Mouse (Mus musculus): Measurements from ENCODE around the gene Npcd. TPM values are rescaled to one million over a fixed set of nuclear protein-coding genes. Genes with fewer than 3 reads are reported as not detected.

Gene Npcd
- polyA plus RNA-seq, 1 experiment, result not detected

- WGBS, result 53% methylated on average over 4 of the region's 4 CpGs
- H3K27ac ChIP-seq (ENCODE audit: control insufficient read depth, insufficient read depth, low read depth, low read length, poor library complexity), result no peak overlapping the region
These were observed 31.7 kb downstream of the Npcd start for GRCm38 (mm10) chr15:79802304-79802703.

GRCm38 (mm10) chr15:79801646-79802045 is 32.4 kb downstream of the Npcd start:
- no peaks in the 10 kb centered on the region for H3K4me1 ChIP-seq (ENCODE audit: control insufficient read depth, insufficient read depth, low read length)
- H3K4me3 ChIP-seq (replicated peaks; ENCODE audit: control insufficient read depth, low read depth, low read length), result no peak overlapping the region
- H3K27ac ChIP-seq (ENCODE audit: control insufficient read depth, insufficient read depth, low read depth, low read length, poor library complexity), result no peak overlapping the region
- WGBS, result 62% methylated on average over 2 of the region's 2 CpGs
- TF ChIP-seq CTCF (IDR thresholded peaks at IDR 0.05; ENCODE audit: control insufficient read depth, insufficient read depth, low read length), result no peak
- TF ChIP-seq POLR2A (IDR thresholded peaks at IDR 0.05; ENCODE audit: borderline replicate concordance, control insufficient read depth, low read depth, low read length), result no peak

More at GRCm38 (mm10) chr15:79802304-79802703, 31.7 kb downstream of the Npcd start:
- Histone ChIP-seq H3K4me1 (ENCODE audit: control insufficient read depth, insufficient read depth, low read length) (no peaks in the 10 kb centered on the region), H3K4me3 (replicated peaks; ENCODE audit: control insufficient read depth, low read depth, low read length) (no peak overlapping the region)
- TF ChIP-seq POLR2A (IDR thresholded peaks at IDR 0.05; ENCODE audit: borderline replicate concordance, control insufficient read depth, low read depth, low read length), result no peak
- no peak for TF ChIP-seq CTCF (IDR thresholded peaks at IDR 0.05; ENCODE audit: control insufficient read depth, insufficient read depth, low read length)

GRCm38 (mm10) chr15:79800701-79801100 is 33.3 kb downstream of the Npcd start:
- WGBS, result 80% methylated on average over 11 of the region's 11 CpGs
- TF ChIP-seq POLR2A (IDR thresholded peaks at IDR 0.05; ENCODE audit: borderline replicate concordance, control insufficient read depth, low read depth, low read length), result no peak
- TF ChIP-seq CTCF (IDR thresholded peaks at IDR 0.05; ENCODE audit: control insufficient read depth, insufficient read depth, low read length), result no peak
- no peak overlapping the region for H3K4me3 ChIP-seq (replicated peaks; ENCODE audit: control insufficient read depth, low read depth, low read length)
- no peak overlapping the region for H3K27ac ChIP-seq (ENCODE audit: control insufficient read depth, insufficient read depth, low read depth, low read length, poor library complexity)
- H3K4me1 ChIP-seq (ENCODE audit: control insufficient read depth, insufficient read depth, low read length), result no peaks in the 10 kb centered on the region

DNA sequence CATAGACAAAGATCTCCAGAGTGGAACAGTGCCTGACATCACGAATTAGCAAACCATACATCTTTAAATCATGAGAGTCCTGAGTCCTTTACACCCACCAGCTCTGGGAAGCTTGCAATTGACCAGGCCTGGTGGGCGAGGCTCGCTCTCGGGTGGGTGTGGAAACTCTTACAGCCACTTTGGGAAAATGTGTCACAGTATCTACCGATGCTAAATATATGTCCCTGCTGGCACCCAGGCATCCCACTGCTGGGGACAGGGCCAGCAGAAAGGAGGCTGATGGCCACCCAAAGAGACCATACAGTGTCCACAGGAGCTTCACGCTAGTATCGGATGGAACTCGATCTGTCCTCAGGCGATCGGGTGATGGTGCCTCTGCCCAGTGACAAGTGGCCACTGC is 35.4 kb downstream of the Npcd start:
- 86% methylated on average over 10 of the region's 10 CpGs for WGBS
- Histone ChIP-seq H3K4me3 (replicated peaks; ENCODE audit: control insufficient read depth, low read depth, low read length) (no peak overlapping the region), H3K4me1 (ENCODE audit: control insufficient read depth, insufficient read depth, low read length) (no peaks in the 10 kb centered on the region), H3K27ac (ENCODE audit: control insufficient read depth, insufficient read depth, low read depth, low read length, poor library complexity) (no peak overlapping the region)
- TF ChIP-seq CTCF (IDR thresholded peaks at IDR 0.05; ENCODE audit: control insufficient read depth, insufficient read depth, low read length), result no peak

DNA sequence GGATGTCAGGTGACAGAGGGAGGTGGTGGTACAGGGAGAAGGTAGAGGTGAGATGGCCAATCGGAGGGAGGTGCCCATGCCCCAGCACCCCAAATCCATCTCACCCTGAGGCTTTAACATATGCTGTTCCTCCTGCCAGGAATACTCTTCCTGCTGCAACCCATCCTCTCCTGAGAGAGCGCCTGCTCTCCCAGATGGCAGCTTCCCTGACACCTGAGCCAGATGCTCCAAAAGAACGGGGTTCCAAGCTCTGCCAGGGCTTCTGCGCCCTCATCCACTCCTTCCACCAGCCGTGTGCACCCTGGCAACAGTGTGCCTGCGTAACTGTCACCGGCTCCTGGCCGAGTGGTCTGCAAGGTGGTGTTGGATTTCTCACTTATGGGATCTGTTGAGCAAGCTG is 36.4 kb downstream of the Npcd start:
- 82% methylated on average over 8 of the region's 8 CpGs for WGBS
- Histone ChIP-seq H3K4me1 (ENCODE audit: control insufficient read depth, insufficient read depth, low read length) (no peaks in the 10 kb centered on the region), H3K4me3 (replicated peaks; ENCODE audit: control insufficient read depth, low read depth, low read length) (no peak overlapping the region), H3K27ac (ENCODE audit: control insufficient read depth, insufficient read depth, low read depth, low read length, poor library complexity) (no peak overlapping the region)
- TF ChIP-seq POLR2A (IDR thresholded peaks at IDR 0.05; ENCODE audit: borderline replicate concordance, control insufficient read depth, low read depth, low read length) (no peak), CTCF (IDR thresholded peaks at IDR 0.05; ENCODE audit: control insufficient read depth, insufficient read depth, low read length) (no peak)

DNA sequence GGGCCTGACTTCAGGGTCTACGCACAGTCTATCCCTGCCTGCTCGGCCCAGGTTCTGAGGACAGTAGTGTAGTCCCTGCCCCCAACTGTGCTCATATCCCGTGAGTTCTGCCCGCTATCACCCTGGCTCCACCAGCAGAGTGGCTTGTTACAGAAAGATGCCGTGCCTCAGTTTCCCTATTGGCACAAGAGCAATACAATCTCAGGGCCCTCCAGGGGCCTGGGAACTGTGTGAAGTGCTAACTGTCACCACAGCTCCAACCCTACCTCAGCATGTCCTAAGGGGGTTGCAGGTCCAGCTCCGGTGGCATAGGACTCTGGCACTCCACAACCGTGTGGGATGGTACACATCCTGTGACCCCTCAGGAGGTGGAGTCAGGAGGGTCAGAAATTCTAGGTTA is 36.9 kb downstream of the Npcd start:
- no peak overlapping the region for H3K4me3 ChIP-seq (replicated peaks; ENCODE audit: control insufficient read depth, low read depth, low read length)
- 82% methylated on average over 7 of the region's 7 CpGs for WGBS
- H3K4me1 ChIP-seq (ENCODE audit: control insufficient read depth, insufficient read depth, low read length), result no peaks in the 10 kb centered on the region
- TF ChIP-seq POLR2A (IDR thresholded peaks at IDR 0.05; ENCODE audit: borderline replicate concordance, control insufficient read depth, low read depth, low read length) (no peak), CTCF (IDR thresholded peaks at IDR 0.05; ENCODE audit: control insufficient read depth, insufficient read depth, low read length) (no peak)
- no peak overlapping the region for H3K27ac ChIP-seq (ENCODE audit: control insufficient read depth, insufficient read depth, low read depth, low read length, poor library complexity)

- Histone ChIP-seq H3K4me3 (replicated peaks; ENCODE audit: control insufficient read depth, low read depth, low read length) (no peak overlapping the region), H3K4me1 (ENCODE audit: control insufficient read depth, insufficient read depth, low read length) (no peaks in the 10 kb centered on the region), H3K27ac (ENCODE audit: control insufficient read depth, insufficient read depth, low read depth, low read length, poor library complexity) (no peak overlapping the region)
- WGBS, result 83% methylated on average over 12 of the region's 12 CpGs
- TF ChIP-seq POLR2A (IDR thresholded peaks at IDR 0.05; ENCODE audit: borderline replicate concordance, control insufficient read depth, low read depth, low read length) (no peak), CTCF (IDR thresholded peaks at IDR 0.05; ENCODE audit: control insufficient read depth, insufficient read depth, low read length) (no peak)
These were observed 37.8 kb downstream of the Npcd start for GRCm38 (mm10) chr15:79796256-79796655.

DNA sequence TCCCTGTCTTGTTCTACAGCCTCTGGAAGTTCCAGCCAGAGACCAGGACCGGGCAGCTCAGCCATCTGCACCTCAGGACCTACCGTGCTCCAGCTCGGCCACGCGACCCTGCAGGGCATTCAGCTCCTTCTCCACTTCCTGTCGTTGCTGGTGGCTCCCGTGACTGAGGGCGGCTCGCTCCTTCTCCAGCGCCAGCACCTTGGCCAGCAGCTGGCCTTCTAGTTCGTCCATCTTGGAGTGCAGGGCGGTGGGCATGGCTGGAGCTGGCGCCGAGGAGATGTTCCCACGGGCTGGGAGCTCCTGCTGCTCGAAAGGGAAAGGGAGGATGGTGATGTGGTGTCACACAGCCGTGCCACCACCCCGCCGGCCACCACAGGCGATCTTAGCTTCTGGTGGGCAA is 39.9 kb downstream of the Npcd start:
- Histone ChIP-seq H3K4me3 (replicated peaks; ENCODE audit: control insufficient read depth, low read depth, low read length) (no peak overlapping the region), H3K4me1 (ENCODE audit: control insufficient read depth, insufficient read depth, low read length) (no peaks in the 10 kb centered on the region), H3K27ac (ENCODE audit: control insufficient read depth, insufficient read depth, low read depth, low read length, poor library complexity) (no peak overlapping the region)
- WGBS, result 22% methylated on average over 20 of the region's 20 CpGs
- TF ChIP-seq POLR2A (IDR thresholded peaks at IDR 0.05; ENCODE audit: borderline replicate concordance, control insufficient read depth, low read depth, low read length), result no peak
- TF ChIP-seq CTCF (IDR thresholded peaks at IDR 0.05; ENCODE audit: control insufficient read depth, insufficient read depth, low read length), result no peak

GRCm38 (mm10) chr15:79793076-79793475 is 41.0 kb downstream of the Npcd start:
- H3K27ac ChIP-seq (ENCODE audit: control insufficient read depth, insufficient read depth, low read depth, low read length, poor library complexity), result no peak overlapping the region
- no peak overlapping the region for H3K4me3 ChIP-seq (replicated peaks; ENCODE audit: control insufficient read depth, low read depth, low read length)
- TF ChIP-seq CTCF (IDR thresholded peaks at IDR 0.05; ENCODE audit: control insufficient read depth, insufficient read depth, low read length), result no peak
- TF ChIP-seq POLR2A (IDR thresholded peaks at IDR 0.05; ENCODE audit: borderline replicate concordance, control insufficient read depth, low read depth, low read length), result no peak
- 58% methylated on average over 9 of the region's 9 CpGs for WGBS
- H3K4me1 ChIP-seq (ENCODE audit: control insufficient read depth, insufficient read depth, low read length), result no peaks in the 10 kb centered on the region

Measured in bone marrow, adult 2 months (tissue).